Mouse (Mus musculus) retina, postnatal 7 days (tissue): Measurements from ENCODE around the gene Cep104.

Experiments
- DNase-seq: peaks from one replicate; pipeline ENCODE4 v3.0.0-alpha.2; 2012; ENCODE audit warnings: low read depth, low spot score

Cep104 gene

GRCm38 (mm10) chr4:153992715-153993114 is 17.7 kb downstream of the Cep104 start:
- no peak for DNase-seq

GRCm38 (mm10) chr4:153993505-153993904 is 18.5 kb downstream of the Cep104 start:
- DNase-seq, result no peak

GRCm38 (mm10) chr4:154005488-154005887 is 30.5 kb downstream of the Cep104 start:
- no peak for DNase-seq

- DNase-seq, result no peak
These were observed 31.3 kb downstream of the Cep104 start for GRCm38 (mm10) chr4:154006264-154006663.

- no peak for DNase-seq
These were observed 32.8 kb downstream of the Cep104 start for GRCm38 (mm10) chr4:154007759-154008158.

- DNase-seq, result no peak
These were observed 36.1 kb downstream of the Cep104 start for GRCm38 (mm10) chr4:154010907-154011645.

- peak; percentile 83 for DNase-seq
These were observed 36.7 kb downstream of the Cep104 start, which contains the start of gene Lrrc47 for GRCm38 (mm10) chr4:154011646-154012089. Gene Lrrc47, plus strand, starts transcription at chr4:154011731.

GRCm38 (mm10) chr4:154012132-154012882 is 37.3 kb downstream of the Cep104 start:
- no peak for DNase-seq

GRCm38 (mm10) chr4:154015476-154015875 is 40.5 kb downstream of the Cep104 start:
- DNase-seq, result no peak

GRCm38 (mm10) chr4:154019571-154019970 is 44.6 kb downstream of the Cep104 start:
- no peak for DNase-seq

- no peak for DNase-seq
These were observed 46.4 kb downstream of the Cep104 start for GRCm38 (mm10) chr4:154021432-154021831.

GRCm38 (mm10) chr4:154022407-154022806 is 47.4 kb downstream of the Cep104 start:
- DNase-seq, result no peak

GRCm38 (mm10) chr4:154022844-154023243 is 47.9 kb downstream of the Cep104 start:
- no peak for DNase-seq

GRCm38 (mm10) chr4:154023754-154024601 is 49.0 kb downstream of the Cep104 start:
- no peak for DNase-seq

- no peak for DNase-seq
These were observed 49.9 kb downstream of the Cep104 start for GRCm38 (mm10) chr4:154024729-154025521.

- peak; percentile 50 for DNase-seq
These were observed 50.8 kb downstream of the Cep104 start, which contains the start of gene Smim1 for GRCm38 (mm10) chr4:154025641-154026440. Gene Smim1, minus strand, starts transcription at chr4:154026230.

GRCm38 (mm10) chr4:154026441-154026761 is 51.4 kb downstream of the Cep104 start:
- no peak for DNase-seq

- DNase-seq, result no peak
These were observed 53.1 kb downstream of the Cep104 start for GRCm38 (mm10) chr4:154028066-154028465.

- no peak for DNase-seq
These were observed 53.7 kb downstream of the Cep104 start for GRCm38 (mm10) chr4:154028646-154029045.

- no peak for DNase-seq
These were observed 62.1 kb downstream of the Cep104 start for GRCm38 (mm10) chr4:154037123-154037522.
